Mouse (Mus musculus): Measurements from ENCODE around the gene 1700024P04Rik.

DNA sequence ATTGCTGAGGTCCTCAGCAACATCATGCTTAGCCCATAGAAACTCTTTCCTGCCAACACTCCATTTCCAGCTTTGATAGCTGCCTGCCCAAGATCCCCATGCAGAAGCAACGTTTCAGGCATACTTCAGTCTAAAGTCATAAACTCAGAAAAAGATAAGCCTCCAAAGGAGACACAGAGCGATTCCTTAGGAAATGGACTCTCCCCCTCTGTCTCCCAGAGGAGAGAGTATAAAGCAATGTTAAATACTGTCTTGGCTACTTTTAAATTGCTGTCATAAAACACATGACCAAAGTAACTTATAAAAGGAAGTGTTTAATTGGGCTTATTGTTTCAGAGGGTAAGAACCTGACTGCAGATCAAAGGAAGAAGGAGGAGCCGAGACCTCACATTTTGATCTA is 12.3 kb downstream of the 1700024P04Rik start:
- no peak for TF ChIP-seq CTCF (conservative IDR thresholded peaks at IDR 0.05; ENCODE audit: insufficient read depth, insufficient read length, low read depth, low read length)
- no peak for TF ChIP-seq POLR2A (IDR thresholded peaks at IDR 0.05; ENCODE audit: low read depth, low read length)

Measured in kidney, adult 2 months (tissue).